Mouse (Mus musculus) kidney, adult 2 months (tissue): ENCODE data around the gene Abca12.

Source experiments
- CTCF ChIP-seq: fragments of 200-500 bp; conservative IDR thresholded peaks from 2 replicates; pipeline ENCODE4 v1.5.1; 2011; ENCODE audit warnings: low read depth, mild to moderate bottlenecking, control low read depth, low read length, moderate library complexity, mixed read lengths; ENCODE audit not compliant: insufficient read depth, insufficient read length
- POLR2A ChIP-seq: fragments of 200-500 bp; IDR thresholded peaks from one replicate; pipeline ENCODE4 v1.6.1; 2011; ENCODE audit warnings: low read depth, low read length, control low read depth

DNA sequence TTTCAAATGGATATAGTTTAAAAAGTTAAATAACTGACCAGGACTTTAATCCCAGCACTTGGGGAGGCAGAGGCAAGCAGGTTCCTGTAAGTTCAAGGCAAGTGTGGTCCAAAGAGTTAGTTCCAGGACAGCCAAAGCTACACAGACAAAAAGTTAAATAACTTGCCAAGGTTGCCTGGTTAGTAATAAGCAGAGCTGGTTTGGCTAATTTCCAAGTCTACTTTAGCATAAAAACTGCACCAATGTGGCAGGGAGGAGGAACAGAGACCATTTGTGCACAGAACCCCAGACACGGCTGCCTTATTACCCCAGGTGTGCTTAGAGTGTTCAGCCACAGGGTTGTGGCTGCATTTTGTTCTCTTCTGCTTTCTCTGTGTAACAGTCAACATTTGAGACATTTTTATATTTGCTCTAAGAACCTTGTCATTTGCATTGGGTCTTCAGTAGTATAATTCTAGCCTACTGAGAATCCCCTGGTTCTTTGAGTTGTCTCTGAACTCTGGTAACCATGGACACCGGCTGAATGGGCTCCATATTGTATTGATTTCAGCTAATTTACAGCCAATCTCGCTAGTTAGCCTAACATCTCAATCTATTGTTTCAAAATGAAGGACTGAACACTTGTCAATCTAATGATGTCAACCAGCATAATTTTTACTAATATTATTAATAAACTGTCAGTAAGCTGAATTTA, 71.7 kb downstream of the Abca12 start:
- TF ChIP-seq CTCF = no peak
- no peak for TF ChIP-seq POLR2A
